ENCODE assay signal across 16 mouse cellular contexts in the genomic region with DNA sequence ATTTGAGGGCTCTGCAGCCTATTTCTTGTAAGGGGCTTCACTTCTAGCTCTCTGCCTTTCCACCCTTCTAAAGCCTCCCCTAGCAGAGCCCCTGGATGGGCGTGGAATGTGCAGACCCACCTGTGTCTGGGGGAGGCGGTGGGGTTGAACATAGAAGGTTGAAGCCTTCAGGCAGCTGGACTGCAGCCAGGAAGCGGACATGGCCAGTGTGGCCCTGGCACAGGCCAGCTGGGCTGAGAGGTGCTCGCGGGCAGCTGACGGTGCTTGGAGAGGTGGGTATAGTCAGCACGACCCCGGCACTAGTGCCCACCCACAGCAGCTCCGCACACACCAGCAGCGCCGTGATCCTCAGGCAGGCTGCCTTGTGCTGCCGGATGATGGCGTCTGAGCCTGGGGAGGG. TPM values are rescaled to one million over a fixed set of nuclear protein-coding genes. Genes with fewer than 3 reads are reported as not detected.
DNase-seq lines count a peak whose midpoint lies in the region; ATAC-seq and TF ChIP-seq lines count a peak whose summit lies in the region.
"Had no signal": no experiment of that assay in that cellular context is flagged by ENCODE, and none has a peak within 500 bp of the region (broad histone marks: within the 10 kb centered on the region; RNA-seq: fewer than 3 reads in every experiment).

No protein-coding gene starts in this region.

- no peak for TF ChIP-seq EP300 in liver, postnatal 0 days (IDR thresholded peaks at IDR 0.05; ENCODE audit: low read depth)

- H3K27ac ChIP-seq in heart, embryonic 15.5 days: peak overlapping the region; percentile 76
- peak overlapping the region; percentile 85 for H3K27ac ChIP-seq in lung, embryonic 15.5 days
- H3K27ac ChIP-seq in liver, postnatal 0 days (ENCODE audit: low read depth): peak overlapping the region; percentile 51; the same call in 1 of the 2 replicates
- no peak overlapping the region for H3K27ac ChIP-seq in midbrain, embryonic 14.5 days (replicated peaks; ENCODE audit: low read depth, low read length)
- H3K27ac ChIP-seq: embryonic facial prominence, embryonic 13.5 days; forebrain, embryonic 15.5 days; hindbrain, embryonic 14.5 days had no signal

- DNase-seq in adrenal gland, postnatal 14 days: peak; percentile 56
- no peak for DNase-seq in adrenal gland, adult 18-20 months (ENCODE audit: low spot score in 2 of 2)
- no peak for DNase-seq in heart, postnatal 10 days
- no peak for DNase-seq in lung, postnatal 14 days
- no peak for DNase-seq in liver, postnatal 0 days
- no peak for DNase-seq in midbrain, embryonic 14.5 days
- DNase-seq: adrenal gland, adult 8-10 months; cerebellum, postnatal 14 days; layer of hippocampus, postnatal 36 days; right cerebral cortex, postnatal 4 days had no signal

- no peak overlapping the region for H3K4me2 ChIP-seq in heart, embryonic 15.5 days
- H3K4me2 ChIP-seq in lung, embryonic 15.5 days: no peak overlapping the region
- no peak overlapping the region for H3K4me2 ChIP-seq in liver, postnatal 0 days (ENCODE audit: low read depth, low read length)
- no peak overlapping the region for H3K4me2 ChIP-seq in midbrain, embryonic 14.5 days (ENCODE audit: low read length)
- H3K4me2 ChIP-seq: embryonic facial prominence, embryonic 13.5 days; forebrain, embryonic 15.5 days; hindbrain, embryonic 14.5 days; midbrain, embryonic 11.5 days had no signal

- no peak overlapping the region for H3K4me3 ChIP-seq in heart, embryonic 15.5 days
- no peak overlapping the region for H3K4me3 ChIP-seq in lung, embryonic 15.5 days
- no peak overlapping the region for H3K4me3 ChIP-seq in liver, postnatal 0 days (ENCODE audit: low read depth, low read length)
- H3K4me3 ChIP-seq in midbrain, embryonic 14.5 days (replicated peaks; ENCODE audit: low read depth, low read length): no peak overlapping the region
- H3K4me3 ChIP-seq: embryonic facial prominence, embryonic 13.5 days; forebrain, embryonic 15.5 days had no signal

- no peaks in the 10 kb centered on the region for H3K27me3 ChIP-seq in heart, embryonic 15.5 days
- no peaks in the 10 kb centered on the region for H3K27me3 ChIP-seq in lung, embryonic 15.5 days
- H3K27me3 ChIP-seq in liver, postnatal 0 days (ENCODE audit: insufficient read depth, low read length): no peaks in the 10 kb centered on the region
- no peaks in the 10 kb centered on the region for H3K27me3 ChIP-seq in midbrain, embryonic 14.5 days (ENCODE audit: control insufficient read depth, insufficient read depth, low read length)
- H3K27me3 ChIP-seq: embryonic facial prominence, embryonic 13.5 days; forebrain, embryonic 15.5 days had no signal

- intact Hi-C loops in heart, postnatal 10 days (cut with DNase I): no loop called here

- 75% methylated on average over 13 of the region's 13 CpGs for WGBS in heart, embryonic 15.5 days
- 87% methylated on average over 13 of the region's 13 CpGs for WGBS in lung, embryonic 15.5 days
- WGBS in liver, postnatal 0 days (ENCODE audit: insufficient replicate concordance): 78% methylated on average over 13 of the region's 13 CpGs
- WGBS in midbrain, embryonic 14.5 days: 93% methylated on average over 13 of the region's 13 CpGs

- H3K9me3 ChIP-seq in heart, embryonic 15.5 days (replicated peaks): no peaks in the 10 kb centered on the region
- no peaks in the 10 kb centered on the region for H3K9me3 ChIP-seq in lung, embryonic 15.5 days
- no peaks in the 10 kb centered on the region for H3K9me3 ChIP-seq in liver, postnatal 0 days (ENCODE audit: low read length)
- H3K9me3 ChIP-seq in midbrain, embryonic 14.5 days (ENCODE audit: control insufficient read depth, low read length): no peaks in the 10 kb centered on the region
- H3K9me3 ChIP-seq: embryonic facial prominence, embryonic 13.5 days; forebrain, embryonic 15.5 days had no signal

- no peak for ATAC-seq in heart, embryonic 15.5 days (replicated peaks; ENCODE audit: insufficient number of reproducible peaks, insufficient read depth, low FRiP score, low read depth)
- ATAC-seq in lung, embryonic 15.5 days (ENCODE audit: borderline replicate concordance, extremely low read depth, low FRiP score, low TSS enrichment): no peak
- ATAC-seq in liver, postnatal 0 days: no peak
- no peak for ATAC-seq in midbrain, embryonic 14.5 days (ENCODE audit: low FRiP score, low TSS enrichment)
- ATAC-seq: forebrain, embryonic 15.5 days had no signal

- peaks cover 25% of the 10 kb centered on the region for H3K4me1 ChIP-seq in heart, embryonic 15.5 days (replicated peaks)
- 0 out of 2 replicates have a peak, but pooled peaks cover 9% of the 10 kb centered on the region for H3K4me1 ChIP-seq in lung, embryonic 15.5 days
- H3K4me1 ChIP-seq in liver, postnatal 0 days (ENCODE audit: insufficient read depth): peaks cover 13% of the 10 kb centered on the region
- no peaks in the 10 kb centered on the region for H3K4me1 ChIP-seq in midbrain, embryonic 14.5 days (ENCODE audit: control insufficient read depth, insufficient read depth, low read length)
- H3K4me1 ChIP-seq: embryonic facial prominence, embryonic 13.5 days had no signal

- H3K36me3 ChIP-seq in heart, embryonic 15.5 days: peaks cover 62% of the 10 kb centered on the region
- peaks cover 92% of the 10 kb centered on the region for H3K36me3 ChIP-seq in lung, embryonic 15.5 days
- no peaks in the 10 kb centered on the region for H3K36me3 ChIP-seq in liver, postnatal 0 days (replicated peaks; ENCODE audit: insufficient read depth, low read length)
- H3K36me3 ChIP-seq in midbrain, embryonic 14.5 days (ENCODE audit: control insufficient read depth, insufficient read depth, low read length): peaks cover 56% of the 10 kb centered on the region

- no peak for TF ChIP-seq CTCF in liver, postnatal 0 days (IDR thresholded peaks at IDR 0.05; ENCODE audit: low read depth)

- no peak overlapping the region for H3K9ac ChIP-seq in heart, embryonic 15.5 days
- no peak overlapping the region for H3K9ac ChIP-seq in lung, embryonic 15.5 days
- H3K9ac ChIP-seq in liver, postnatal 0 days (replicated peaks): no peak overlapping the region
- no peak overlapping the region for H3K9ac ChIP-seq in midbrain, embryonic 14.5 days (replicated peaks; ENCODE audit: low read length)
- H3K9ac ChIP-seq: embryonic facial prominence, embryonic 13.5 days; forebrain, embryonic 15.5 days; hindbrain, embryonic 14.5 days had no signal

RNA-seq across cellular contexts. Expression of a gene that starts 13.0 kb away (rescaled TPM):
- total RNA-seq in adrenal gland, postnatal 14 days (2021): 3.1 and 5.8 TPM in 2 replicates
- 1 to 10 TPM; 2.1 to 3.5 TPM for total RNA-seq in adrenal gland, adult 18-20 months (2021)
- polyA plus RNA-seq in heart, embryonic 15.5 days (2015; fragmentation: Nextera tagmentation; extraction: Ambion mirVana): 2.5 and 4.9 TPM in 2 replicates
- total RNA-seq in heart, postnatal 10 days (2021): 1 to 10 TPM; 4.0 to 4.6 TPM
- 3.6 and 4.6 TPM in 2 replicates for polyA plus RNA-seq in lung, embryonic 15.5 days (2015; fragmentation: Nextera tagmentation; extraction: Ambion mirVana)
- 6.9 and 7.5 TPM in 2 replicates for polyA plus RNA-seq in liver, postnatal 0 days (2015; fragmentation: Nextera tagmentation; extraction: Ambion mirVana)
- polyA plus RNA-seq in midbrain, embryonic 14.5 days (2014; fragmentation: Nextera tagmentation; extraction: Ambion mirVana): 3.9 and 4.5 TPM in 2 replicates

RNA-seq across cellular contexts. Expression of a gene that starts 55.6 kb away (rescaled TPM):
- total RNA-seq in adrenal gland, postnatal 14 days (2021): 43.9 and 47.2 TPM in 2 replicates
- 10 to 100 TPM; 50.4 to 79.5 TPM for total RNA-seq in adrenal gland, adult 18-20 months (2021)
- polyA plus RNA-seq in heart, embryonic 15.5 days (2015; fragmentation: Nextera tagmentation; extraction: Ambion mirVana): 4.1 and 6.6 TPM in 2 replicates
- total RNA-seq in heart, postnatal 10 days (2021): 10 to 100 TPM; 32.9 to 41.2 TPM
- polyA plus RNA-seq in lung, embryonic 15.5 days (2015; fragmentation: Nextera tagmentation; extraction: Ambion mirVana): 10.8 TPM in 2 replicates
- 0.35 and 0.38 TPM in 2 replicates for polyA plus RNA-seq in liver, postnatal 0 days (2015; fragmentation: Nextera tagmentation; extraction: Ambion mirVana)
- 12.1 and 13.2 TPM in 2 replicates for polyA plus RNA-seq in midbrain, embryonic 14.5 days (2014; fragmentation: Nextera tagmentation; extraction: Ambion mirVana)
